Mouse (Mus musculus): ENCODE measurements around the gene Rtl6. TPM values are rescaled to one million over a fixed set of nuclear protein-coding genes. Genes with fewer than 3 reads are reported as not detected.

Gene Rtl6
- total RNA-seq, 2 experiments from 2014 or later = 6.5 to 7.2 TPM

Other genes starting within 250 kb of the Rtl6 start
- gene Parvg, start 233.8 kb downstream of the Rtl6 start, total RNA-seq (2021) = 1 to 10 TPM; 1.3 to 1.4 TPM
- gene Shisal1, start 110.7 kb downstream of the Rtl6 start, total RNA-seq (2021) = 1 to 10 TPM in 1 of 2 experiments, under 1 TPM in 1; 0.75 to 2.4 TPM
- 1 to 10 TPM; 3.1 to 3.4 TPM for gene Prr5, start 111.8 kb upstream of the Rtl6 start, total RNA-seq (2021)
- gene Arhgap8, start 162.2 kb upstream of the Rtl6 start, total RNA-seq (2021) = 1 to 10 TPM in 1 of 2 experiments, under 1 TPM in 1; 0.55 to 1.1 TPM

Measured in heart, postnatal 25 days (tissue).